Mouse (Mus musculus): ENCODE data around the gene Zscan29. TPM values are rescaled to one million over a fixed set of nuclear protein-coding genes. Genes with fewer than 3 reads are reported as not detected.

Zscan29 gene
- total and polyA plus RNA-seq, 2 experiments from 2014 or later, result 4.9 to 8.0 TPM

- Histone ChIP-seq H3K36me3 (ENCODE audit: insufficient read depth) (no peaks in the 10 kb centered on the region), H3K4me2 (ENCODE audit: low read depth) (no peak within 1 kb of the TSS), H3K27ac (ENCODE audit: low read depth, low read length) (no peak within 1 kb of the TSS), H3K9ac (no peak within 1 kb of the TSS), H3K27me3 (ENCODE audit: insufficient read depth, low read length) (no peaks in the 10 kb centered on the region), H3K4me3 (ENCODE audit: low read depth, low read length) (no peak within 1 kb of the TSS), H3K9me3 (ENCODE audit: low read length) (no peaks in the 10 kb centered on the region), H3K4me1 (ENCODE audit: insufficient read depth) (no peaks in the 10 kb centered on the region)
- ATAC-seq (no peak), DNase-seq (no peak)
- TF ChIP-seq CTCF (IDR thresholded peaks at IDR 0.05; ENCODE audit: low read depth), result no peak
- 85% methylated on average over 4 of the region's 4 CpGs for WGBS
These were observed 61.2 kb downstream of the Zscan29 start, which contains the start of gene Tgm7 for GRCm38 (mm10) chr2:121109695-121110094. TSS of gene Tgm7 (minus strand) at chr2:121109795.

Other genes starting within 250 kb of the Zscan29 start
- gene Ubr1, start 200.4 kb downstream of the Zscan29 start, total RNA-seq (2014; rRNA removed), result 25.5 and 29.8 TPM in 2 replicates
- 14.6 and 25.0 TPM in 2 replicates for gene Ubr1, start 200.4 kb downstream of the Zscan29 start, polyA plus RNA-seq (2015; fragmentation: Nextera tagmentation; extraction: Ambion mirVana)
- gene Tmem62, start 194.1 kb downstream of the Zscan29 start, total RNA-seq (2014; rRNA removed), result 16.3 and 17.3 TPM in 2 replicates
- 9.3 and 11.6 TPM in 2 replicates for gene Tmem62, start 194.1 kb downstream of the Zscan29 start, polyA plus RNA-seq (2015; fragmentation: Nextera tagmentation; extraction: Ambion mirVana)
- gene Ccndbp1, start 162.7 kb downstream of the Zscan29 start, total RNA-seq (2014; rRNA removed), result 63.3 and 65.8 TPM in 2 replicates
- 82.0 and 85.0 TPM in 2 replicates for gene Ccndbp1, start 162.7 kb downstream of the Zscan29 start, polyA plus RNA-seq (2015; fragmentation: Nextera tagmentation; extraction: Ambion mirVana)
- gene Epb42, start 134.1 kb downstream of the Zscan29 start, total RNA-seq (2014; rRNA removed), result 0.46 TPM in 1 of 2 replicates, not detected in the other
- 0.06 TPM in 1 of 2 replicates, not detected in the other for gene Epb42, start 134.1 kb downstream of the Zscan29 start, polyA plus RNA-seq (2015; fragmentation: Nextera tagmentation; extraction: Ambion mirVana)
- gene Tgm5, start 85.3 kb downstream of the Zscan29 start, total RNA-seq (2014; rRNA removed), result not detected in 2 replicates
- 0.07 TPM in 1 of 2 replicates, not detected in the other for gene Tgm5, start 85.3 kb downstream of the Zscan29 start, polyA plus RNA-seq (2015; fragmentation: Nextera tagmentation; extraction: Ambion mirVana)
- gene Tgm7, start 61.3 kb downstream of the Zscan29 start, total RNA-seq (2014; rRNA removed), result not detected in 2 replicates
- gene Tgm7, start 61.3 kb downstream of the Zscan29 start, polyA plus RNA-seq (2015; fragmentation: Nextera tagmentation; extraction: Ambion mirVana), result not detected in 2 replicates
- 21.8 and 24.2 TPM in 2 replicates for gene Adal, start 30.7 kb downstream of the Zscan29 start, total RNA-seq (2014; rRNA removed)
- gene Adal, start 30.7 kb downstream of the Zscan29 start, polyA plus RNA-seq (2015; fragmentation: Nextera tagmentation; extraction: Ambion mirVana), result 19.4 and 23.4 TPM in 2 replicates
- 8.6 and 12.0 TPM in 2 replicates for gene Lcmt2, start 30.5 kb downstream of the Zscan29 start, total RNA-seq (2014; rRNA removed)
- 13.2 and 16.3 TPM in 2 replicates for gene Lcmt2, start 30.5 kb downstream of the Zscan29 start, polyA plus RNA-seq (2015; fragmentation: Nextera tagmentation; extraction: Ambion mirVana)
- gene Tubgcp4, start 471 bp downstream of the Zscan29 start, total RNA-seq (2014; rRNA removed), result 26.1 and 29.7 TPM in 2 replicates
- gene Tubgcp4, start 471 bp downstream of the Zscan29 start, polyA plus RNA-seq (2015; fragmentation: Nextera tagmentation; extraction: Ambion mirVana), result 12.4 and 18.5 TPM in 2 replicates
- gene Trp53bp1, start 100.3 kb upstream of the Zscan29 start, total RNA-seq (2014; rRNA removed), result 154 and 183 TPM in 2 replicates
- 49.9 and 80.9 TPM in 2 replicates for gene Trp53bp1, start 100.3 kb upstream of the Zscan29 start, polyA plus RNA-seq (2015; fragmentation: Nextera tagmentation; extraction: Ambion mirVana)
- 75.6 and 76.0 TPM in 2 replicates for gene Map1a, start 118.5 kb upstream of the Zscan29 start, total RNA-seq (2014; rRNA removed)
- 18.1 and 27.4 TPM in 2 replicates for gene Map1a, start 118.5 kb upstream of the Zscan29 start, polyA plus RNA-seq (2015; fragmentation: Nextera tagmentation; extraction: Ambion mirVana)
- gene Ppip5k1, start 184.3 kb upstream of the Zscan29 start, total RNA-seq (2014; rRNA removed), result 11.1 and 12.4 TPM in 2 replicates
- gene Ppip5k1, start 184.3 kb upstream of the Zscan29 start, polyA plus RNA-seq (2015; fragmentation: Nextera tagmentation; extraction: Ambion mirVana), result 10.9 and 13.6 TPM in 2 replicates
- 73.2 and 77.4 TPM in 2 replicates for gene Ckmt1, start 186.6 kb upstream of the Zscan29 start, total RNA-seq (2014; rRNA removed)
- gene Ckmt1, start 186.6 kb upstream of the Zscan29 start, polyA plus RNA-seq (2015; fragmentation: Nextera tagmentation; extraction: Ambion mirVana), result 69.3 and 80.6 TPM in 2 replicates
- gene Strc, start 216.0 kb upstream of the Zscan29 start, total RNA-seq (2014; rRNA removed), result not detected in 2 replicates
- gene Strc, start 216.0 kb upstream of the Zscan29 start, polyA plus RNA-seq (2015; fragmentation: Nextera tagmentation; extraction: Ambion mirVana), result not detected in 2 replicates
- gene Pdia3, start 242.7 kb upstream of the Zscan29 start, total RNA-seq (2014; rRNA removed), result 63.4 and 69.9 TPM in 2 replicates
- 215 and 267 TPM in 2 replicates for gene Pdia3, start 242.7 kb upstream of the Zscan29 start, polyA plus RNA-seq (2015; fragmentation: Nextera tagmentation; extraction: Ambion mirVana)
- gene Catsper2, start 242.7 kb upstream of the Zscan29 start, total RNA-seq (2014; rRNA removed), result 4.9 and 7.2 TPM in 2 replicates
- 2.4 and 3.3 TPM in 2 replicates for gene Catsper2, start 242.7 kb upstream of the Zscan29 start, polyA plus RNA-seq (2015; fragmentation: Nextera tagmentation; extraction: Ambion mirVana)